Mouse (Mus musculus): ENCODE data around the gene Eps8l2.
"Not testable (repeated sequence)": the region's sequence is repeated elsewhere in the genome, so short reads cannot be mapped to it uniquely, and the experiment has no call there.

The Eps8l2 gene

DNA sequence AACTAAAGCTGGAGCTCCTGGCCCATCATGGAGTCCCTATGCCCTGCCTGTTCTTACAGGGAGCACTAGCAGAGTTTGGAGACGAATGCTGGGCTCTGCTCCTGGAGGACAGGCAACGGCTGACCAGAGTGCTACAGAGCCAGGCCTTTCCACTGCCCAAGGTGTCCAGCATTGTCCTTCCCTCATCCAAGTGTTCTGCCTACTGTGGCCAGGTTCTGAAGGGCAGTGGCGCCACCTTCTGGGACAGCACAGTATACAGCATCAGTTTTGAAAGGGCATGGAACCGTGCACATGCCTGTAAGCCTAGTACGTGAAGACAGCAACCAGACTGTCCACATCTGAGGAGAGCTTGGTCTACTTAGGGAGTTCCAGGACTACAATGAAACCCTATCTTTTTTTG, 64.6 kb downstream of the Eps8l2 start:
- in situ Hi-C loops (cut with MboI; ENCODE audit: low sequenced_read_pairs): no loop called here

GRCm38 (mm10) chr7:141405466-141405865, 66.8 kb downstream of the Eps8l2 start:
- in situ Hi-C loops (cut with MboI; ENCODE audit: low sequenced_read_pairs): no loop called here

- in situ Hi-C loops (cut with MboI; ENCODE audit: low sequenced_read_pairs): not testable (repeated sequence)
Measured at GRCm38 (mm10) chr7:141407670-141408069, 69.0 kb downstream of the Eps8l2 start.

- in situ Hi-C loops (cut with MboI; ENCODE audit: low sequenced_read_pairs): no loop called here
Measured at GRCm38 (mm10) chr7:141408833-141409232, 70.2 kb downstream of the Eps8l2 start.

GRCm38 (mm10) chr7:141410631-141411030, 72.0 kb downstream of the Eps8l2 start:
- in situ Hi-C loops (cut with MboI; ENCODE audit: low sequenced_read_pairs): no loop called here

DNA sequence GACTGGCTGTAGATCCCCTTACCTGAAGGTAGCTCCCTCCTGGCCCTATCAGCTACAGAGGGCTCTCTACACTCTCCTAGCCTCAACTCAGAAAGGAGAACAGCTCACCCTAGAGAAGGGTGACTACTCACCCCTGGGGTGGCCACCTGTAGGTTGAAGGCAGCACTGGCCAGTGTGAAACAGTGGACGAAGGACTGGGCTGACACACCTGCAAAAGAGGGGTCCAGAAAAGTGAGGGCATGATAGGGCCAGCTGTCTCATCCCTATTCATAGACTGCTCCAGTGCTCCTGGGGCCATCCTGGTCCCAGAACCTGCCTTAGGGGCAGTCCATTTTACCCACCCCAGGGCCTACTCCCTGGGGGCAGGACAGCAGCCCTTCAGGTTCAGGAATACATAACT, 73.0 kb downstream of the Eps8l2 start:
- in situ Hi-C loops (cut with MboI; ENCODE audit: low sequenced_read_pairs): no loop called here
